Mouse (Mus musculus): Measurements from ENCODE around the gene Cpsf7. TPM values are rescaled to one million over a fixed set of nuclear protein-coding genes. Genes with fewer than 3 reads are reported as not detected.
A peak's percentile ranks its signal among the peaks of the same experiment; 100 is the strongest.

Gene Cpsf7
- polyA plus RNA-seq, 1 experiment from 2014 or later: 51.6 TPM

DNA sequence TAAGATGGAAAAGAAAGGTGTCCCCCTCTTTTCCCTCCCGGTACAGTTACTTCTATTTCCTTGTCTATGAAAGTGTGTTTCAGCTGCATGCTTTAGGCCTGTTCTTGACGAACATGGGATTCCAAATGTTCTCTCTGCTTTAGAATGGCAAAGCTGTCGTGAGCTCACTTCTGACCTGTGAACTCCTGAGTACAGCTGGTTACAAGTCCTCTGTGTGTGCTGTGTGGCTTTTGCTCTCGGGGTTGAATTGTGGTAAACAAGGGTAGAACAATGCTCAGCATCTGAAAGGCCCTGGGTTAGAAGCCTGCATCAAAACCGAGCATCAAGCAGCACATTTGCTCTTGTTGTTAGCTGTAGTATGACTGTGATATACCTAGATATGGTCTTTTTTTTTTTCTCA lies 37.3 kb downstream of the Cpsf7 start:
- WGBS: 58% methylated on average over 5 of the region's 5 CpGs
- ATAC-seq (replicated peaks): no peak
- Histone ChIP-seq H3K9ac (replicated peaks) (no peak overlapping the region), H3K4me3 (no peak overlapping the region), H3K9me3 (no peaks in the 10 kb centered on the region), H3K27ac (replicated peaks) (no peak overlapping the region), H3K4me1 (no peaks in the 10 kb centered on the region), H3K27me3 (no peaks in the 10 kb centered on the region), H3K36me3 (no peaks in the 10 kb centered on the region), H3K4me2 (replicated peaks) (no peak overlapping the region)

DNA sequence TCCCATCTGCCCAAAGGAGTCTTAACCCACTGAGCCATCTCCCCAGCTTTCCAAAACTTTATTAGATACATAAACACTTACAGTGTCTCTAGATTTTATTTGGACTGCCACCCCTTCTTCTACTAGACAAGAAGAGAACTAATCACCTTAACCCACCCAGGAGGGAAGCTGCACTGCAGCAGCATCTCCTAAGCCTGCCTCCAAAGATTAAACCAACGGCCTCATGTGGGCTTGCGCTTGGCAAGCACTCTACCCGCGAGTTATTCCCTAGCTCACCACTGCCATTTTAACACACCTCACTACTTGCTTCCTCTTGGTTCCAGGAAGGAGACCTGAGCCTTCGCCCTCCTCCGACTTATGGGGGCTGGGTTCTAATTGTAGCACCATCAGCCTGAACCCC lies 39.2 kb downstream of the Cpsf7 start:
- Histone ChIP-seq H3K4me1 (no peaks in the 10 kb centered on the region), H3K9ac (replicated peaks) (no peak overlapping the region), H3K27me3 (no peaks in the 10 kb centered on the region), H3K36me3 (no peaks in the 10 kb centered on the region), H3K4me3 (no peak overlapping the region), H3K9me3 (no peaks in the 10 kb centered on the region), H3K27ac (replicated peaks) (no peak overlapping the region), H3K4me2 (replicated peaks) (no peak overlapping the region)
- no peak for ATAC-seq (replicated peaks)
- 90% methylated on average over 6 of the region's 6 CpGs for WGBS

DNA sequence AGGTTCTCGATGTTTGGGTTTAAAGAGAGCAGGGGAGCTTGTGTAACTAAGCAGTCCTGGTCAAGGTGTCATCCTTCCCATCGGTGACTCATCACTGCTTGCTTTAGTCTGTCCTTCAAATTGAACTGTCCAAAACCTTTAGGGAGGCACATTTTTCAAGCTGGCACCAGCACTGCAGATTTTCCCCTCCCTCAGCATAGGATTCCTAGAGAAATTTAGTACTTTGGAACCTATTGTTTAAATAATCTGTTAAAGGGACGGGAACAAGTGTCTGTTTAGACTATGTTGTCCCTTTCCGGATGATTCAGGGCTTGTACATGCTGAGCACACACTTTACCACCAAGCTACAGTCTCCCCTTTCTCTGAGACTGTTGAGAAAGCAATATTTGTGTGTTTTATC lies 40.2 kb downstream of the Cpsf7 start:
- Histone ChIP-seq H3K36me3 (peaks cover 7% of the 10 kb centered on the region; the same call in 1 of the 2 replicates), H3K27me3 (no peaks in the 10 kb centered on the region), H3K4me2 (replicated peaks) (no peak overlapping the region), H3K4me3 (no peak overlapping the region), H3K27ac (replicated peaks) (no peak overlapping the region), H3K9ac (replicated peaks) (no peak overlapping the region), H3K4me1 (no peaks in the 10 kb centered on the region), H3K9me3 (no peaks in the 10 kb centered on the region)
- WGBS: 85% methylated on average over 4 of the region's 4 CpGs
- no peak for ATAC-seq (replicated peaks)

DNA sequence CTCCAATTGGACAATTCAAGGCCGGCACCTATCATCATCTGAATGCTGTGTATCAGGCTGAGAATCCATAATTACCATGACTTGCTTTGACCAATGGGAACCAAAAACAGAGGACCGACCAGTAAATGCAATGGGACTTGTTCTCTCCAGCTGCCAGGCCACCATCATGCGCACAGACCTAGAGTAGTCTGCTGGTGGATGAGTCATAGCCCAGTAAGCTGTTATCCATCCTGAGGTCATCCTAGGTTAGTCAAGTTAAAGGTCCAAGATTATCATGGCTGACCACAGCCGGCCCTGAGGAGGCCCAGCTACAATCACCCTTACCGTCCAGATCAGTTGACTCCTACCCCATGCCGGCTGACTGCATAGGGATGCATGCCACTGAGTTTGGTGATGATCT lies 44.6 kb downstream of the Cpsf7 start:
- no peak overlapping the region for H3K9ac ChIP-seq (replicated peaks)
- no peaks in the 10 kb centered on the region for H3K4me1 ChIP-seq
- H3K4me2 ChIP-seq (replicated peaks): no peak overlapping the region
- no peaks in the 10 kb centered on the region for H3K27me3 ChIP-seq
- no peak overlapping the region for H3K27ac ChIP-seq (replicated peaks)
- H3K9me3 ChIP-seq: no peaks in the 10 kb centered on the region
- no peak overlapping the region for H3K4me3 ChIP-seq
- 95% methylated on average over 6 of the region's 6 CpGs for WGBS
- H3K36me3 ChIP-seq: peaks cover 47% of the 10 kb centered on the region
- ATAC-seq (replicated peaks): no peak

DNA sequence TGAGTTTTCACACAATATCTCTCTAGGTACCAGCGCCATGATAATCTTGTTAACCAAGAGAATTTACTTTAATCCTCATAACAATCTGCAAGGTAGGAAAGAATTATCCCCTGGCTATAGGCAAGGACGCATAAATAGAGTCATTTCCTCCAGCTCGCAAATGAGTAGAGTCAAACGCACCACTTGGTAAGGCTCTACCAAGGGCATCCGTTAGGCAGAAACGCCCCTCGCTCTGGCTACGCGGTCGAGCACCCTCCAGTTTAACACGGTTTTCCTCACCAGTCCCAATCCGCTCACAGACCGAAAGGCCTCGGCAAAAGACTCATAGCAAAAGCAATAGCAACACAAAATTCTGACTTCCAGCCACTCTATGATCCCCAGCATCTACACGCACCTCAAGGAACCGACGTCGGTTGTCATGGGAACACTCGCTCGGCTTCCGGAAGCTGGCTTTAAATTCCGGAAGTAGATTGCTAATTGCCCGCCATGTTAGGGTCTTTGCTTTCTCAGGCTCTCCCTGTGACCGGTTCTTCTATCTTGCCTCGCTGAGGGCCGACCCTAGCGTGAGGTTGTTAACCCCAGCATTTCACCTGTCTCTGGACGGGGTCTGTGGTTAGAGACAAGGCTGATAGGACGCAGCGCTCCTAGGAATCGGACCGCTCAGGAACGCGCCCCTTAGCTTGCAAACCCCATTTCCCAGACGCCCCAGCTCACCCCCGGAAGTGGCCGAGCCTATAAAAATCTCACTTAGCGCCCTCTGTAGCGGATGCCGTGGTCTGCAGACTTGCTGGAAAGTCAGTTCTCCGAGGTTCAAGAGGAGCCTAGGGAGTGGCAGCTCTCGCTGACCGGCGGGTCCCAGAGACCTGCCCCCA lies 51.9 kb downstream of the Cpsf7 start, which contains the start of the genes Cyb561a3 and Tmem138:
TSS of gene Cyb561a3 (plus strand) at position 483 of the 872 bp plus-strand sequence.
TSS of gene Tmem138 (minus strand) at position 673 of the 872 bp plus-strand sequence.
- WGBS: under 1% methylated on average over 44 of the region's 44 CpGs
- H3K9ac ChIP-seq (replicated peaks): peak within 1 kb of the TSS; percentile 77
- peak; percentile 97 for ATAC-seq (replicated peaks)
- H3K9me3 ChIP-seq: no peaks in the 10 kb centered on the region
- H3K4me3 ChIP-seq: peak within 1 kb of the TSS; percentile 69
- peak within 1 kb of the TSS; percentile 95 for H3K27ac ChIP-seq (replicated peaks)
- peak within 1 kb of the TSS; percentile 83 for H3K4me2 ChIP-seq (replicated peaks)
- peaks cover 24% of the 10 kb centered on the region for H3K4me1 ChIP-seq
- H3K27me3 ChIP-seq: no peaks in the 10 kb centered on the region
- peaks cover 28% of the 10 kb centered on the region for H3K36me3 ChIP-seq

DNA sequence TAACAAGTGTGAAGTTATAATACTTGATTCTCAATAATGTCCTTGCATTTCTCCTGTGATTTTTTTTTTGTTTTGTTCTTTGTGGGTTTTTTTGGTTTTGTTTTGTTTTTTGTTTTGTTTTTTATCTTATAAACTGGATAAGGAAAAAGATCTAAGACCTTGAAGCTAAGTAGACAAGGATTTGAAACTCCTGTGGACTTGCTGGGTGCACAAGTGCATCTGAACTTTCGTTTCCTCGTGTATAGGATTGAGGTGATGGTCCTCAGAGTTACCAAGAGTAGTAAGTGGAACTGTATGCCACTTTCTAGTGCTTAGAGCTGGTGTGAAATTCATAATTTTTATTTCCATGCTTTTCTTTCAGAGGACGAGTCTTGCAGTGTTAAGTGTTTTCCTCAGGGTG lies 55.0 kb downstream of the Cpsf7 start:
- Histone ChIP-seq H3K36me3 (0 out of 2 replicates have a peak, but pooled peaks cover under 1% of the 10 kb centered on the region), H3K9me3 (no peaks in the 10 kb centered on the region), H3K4me2 (replicated peaks) (no peak overlapping the region), H3K27ac (replicated peaks) (no peak overlapping the region), H3K4me1 (peaks cover 24% of the 10 kb centered on the region), H3K4me3 (no peak overlapping the region), H3K9ac (replicated peaks) (no peak overlapping the region), H3K27me3 (no peaks in the 10 kb centered on the region)
- WGBS: 78% methylated on average over 3 of the region's 3 CpGs
- no peak for ATAC-seq (replicated peaks)

DNA sequence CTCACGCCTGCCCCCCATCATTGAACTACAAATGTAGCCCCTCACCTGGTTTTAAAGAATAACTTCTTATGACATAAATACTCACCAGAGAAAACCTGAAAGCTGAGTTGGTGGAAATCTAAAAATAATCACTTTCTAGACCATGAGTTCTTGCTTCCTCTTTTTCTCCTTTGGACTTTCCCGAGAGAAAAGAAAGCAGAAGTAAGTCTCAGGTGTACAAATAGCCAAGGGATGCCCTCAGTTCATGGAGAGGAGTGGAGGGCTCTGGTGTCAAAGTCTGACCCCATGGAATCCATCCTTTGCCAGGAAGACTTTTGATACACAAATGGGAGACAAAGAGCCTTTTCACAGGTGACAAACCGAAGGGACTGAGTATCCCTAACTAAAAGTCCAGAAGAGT lies 55.7 kb downstream of the Cpsf7 start:
- H3K27ac ChIP-seq (replicated peaks): no peak overlapping the region
- peaks cover 21% of the 10 kb centered on the region for H3K4me1 ChIP-seq
- H3K4me3 ChIP-seq: no peak overlapping the region
- no peak overlapping the region for H3K4me2 ChIP-seq (replicated peaks)
- WGBS: 90% methylated on average over 3 of the region's 3 CpGs
- H3K9me3 ChIP-seq: no peaks in the 10 kb centered on the region
- no peaks in the 10 kb centered on the region for H3K36me3 ChIP-seq
- no peaks in the 10 kb centered on the region for H3K27me3 ChIP-seq
- ATAC-seq (replicated peaks): no peak
- H3K9ac ChIP-seq (replicated peaks): no peak overlapping the region

DNA sequence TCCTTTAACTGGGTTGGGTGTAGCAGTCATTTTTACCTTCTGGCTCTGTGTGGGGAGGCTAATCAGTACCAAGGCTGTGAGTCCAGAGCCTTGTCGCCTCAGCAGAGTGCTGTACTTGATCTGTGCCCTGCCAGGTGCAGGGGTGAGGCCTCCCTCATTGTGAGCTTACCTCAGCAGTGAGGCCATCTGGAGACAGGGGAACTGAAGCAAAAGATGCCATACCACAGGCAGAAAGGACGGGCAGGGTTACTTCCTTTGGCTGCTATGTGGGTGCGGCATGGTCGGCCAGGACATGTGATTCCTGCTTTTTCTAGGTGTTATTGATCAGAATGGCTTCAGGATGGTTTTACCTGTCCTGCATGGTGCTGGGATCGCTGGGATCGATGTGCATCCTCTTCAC lies 56.9 kb downstream of the Cpsf7 start:
- H3K4me1 ChIP-seq: peaks cover 14% of the 10 kb centered on the region
- no peak overlapping the region for H3K4me3 ChIP-seq
- ATAC-seq (replicated peaks): no peak
- H3K36me3 ChIP-seq: no peaks in the 10 kb centered on the region
- H3K9me3 ChIP-seq: no peaks in the 10 kb centered on the region
- WGBS: 84% methylated on average over 6 of the region's 6 CpGs
- H3K27me3 ChIP-seq: no peaks in the 10 kb centered on the region
- no peak overlapping the region for H3K9ac ChIP-seq (replicated peaks)
- no peak overlapping the region for H3K27ac ChIP-seq (replicated peaks)
- no peak overlapping the region for H3K4me2 ChIP-seq (replicated peaks)

DNA sequence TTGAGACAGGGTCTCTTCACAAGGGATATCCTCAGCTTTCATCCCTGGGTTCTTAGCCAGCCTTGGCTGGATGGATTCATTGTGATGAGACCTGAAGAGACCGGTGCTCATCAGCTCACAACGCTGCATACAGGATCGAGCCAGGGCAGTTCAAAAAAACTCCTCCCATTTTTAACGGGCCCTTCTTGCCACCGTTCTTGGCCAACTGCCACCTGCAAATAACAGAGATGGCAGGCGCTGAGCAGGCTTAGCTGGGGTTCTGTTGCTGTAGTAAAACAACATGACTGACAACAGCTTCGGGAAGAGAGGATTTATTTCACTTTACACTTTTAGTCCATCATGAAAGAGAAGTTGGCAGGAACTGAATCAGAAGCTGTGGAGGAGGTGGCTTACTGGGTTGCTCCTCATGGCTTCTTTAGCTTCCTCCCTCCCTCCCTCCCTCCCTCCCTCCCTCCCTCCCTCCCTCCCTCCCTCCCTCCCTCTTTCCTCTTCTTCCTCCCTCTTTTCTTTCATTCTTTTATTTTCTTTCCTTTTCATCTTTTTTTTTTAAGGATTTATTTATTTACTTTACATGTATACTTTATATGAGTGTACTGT lies 58.6 kb downstream of the Cpsf7 start:
- Histone ChIP-seq H3K9ac (replicated peaks) (no peak overlapping the region), H3K9me3 (no peaks in the 10 kb centered on the region), H3K27me3 (no peaks in the 10 kb centered on the region), H3K4me2 (replicated peaks) (no peak overlapping the region), H3K4me3 (no peak overlapping the region), H3K36me3 (no peaks in the 10 kb centered on the region), H3K4me1 (peaks cover 4% of the 10 kb centered on the region; the same call in 1 of the 2 replicates), H3K27ac (replicated peaks) (no peak overlapping the region)
- WGBS: 32% methylated on average over 7 of the region's 7 CpGs
- no peak for ATAC-seq (replicated peaks)

DNA sequence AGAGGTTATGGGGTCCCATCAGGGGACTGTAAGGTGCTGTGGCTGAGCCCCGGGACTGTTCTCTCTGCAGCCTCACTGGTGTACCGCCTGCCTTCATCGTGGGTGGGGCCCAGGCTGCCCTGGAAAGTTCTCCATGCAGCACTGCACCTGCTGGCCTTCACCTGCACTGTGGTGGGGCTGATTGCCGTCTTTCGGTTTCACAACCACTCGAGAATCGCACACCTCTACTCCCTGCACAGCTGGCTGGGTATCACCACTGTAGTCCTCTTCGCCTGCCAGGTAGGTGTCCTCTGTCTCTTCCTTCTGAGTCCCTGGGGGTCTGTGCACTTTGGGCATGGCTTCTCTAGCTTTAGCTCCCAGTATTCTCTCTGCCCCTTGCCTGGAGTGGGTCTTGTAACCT lies 60.0 kb downstream of the Cpsf7 start:
- Histone ChIP-seq H3K9me3 (no peaks in the 10 kb centered on the region), H3K4me1 (no peaks in the 10 kb centered on the region), H3K27me3 (no peaks in the 10 kb centered on the region), H3K9ac (replicated peaks) (no peak overlapping the region), H3K27ac (replicated peaks) (no peak overlapping the region), H3K36me3 (no peaks in the 10 kb centered on the region), H3K4me3 (no peak overlapping the region), H3K4me2 (replicated peaks) (no peak overlapping the region)
- WGBS: 88% methylated on average over 8 of the region's 8 CpGs
- no peak for ATAC-seq (replicated peaks)

DNA sequence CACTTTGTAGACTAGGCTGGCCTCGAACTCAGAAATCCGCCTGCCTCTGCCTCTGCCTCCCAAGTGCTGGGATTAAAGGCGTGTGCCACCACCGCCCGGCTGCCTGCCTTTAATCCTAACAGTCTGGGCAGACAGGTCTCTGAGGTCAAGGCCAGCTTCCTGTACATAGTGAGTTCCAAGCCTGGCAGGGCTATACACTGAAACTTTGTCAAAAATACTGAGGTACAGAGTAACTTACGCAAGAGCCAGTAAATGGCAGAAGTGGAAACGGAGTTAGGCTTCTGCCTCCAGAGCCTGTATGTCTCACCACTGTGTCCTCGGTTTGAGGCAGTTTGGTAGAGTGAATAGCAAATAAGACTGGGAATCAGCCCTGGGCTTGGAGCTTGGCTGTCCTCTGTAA lies 62.2 kb downstream of the Cpsf7 start:
- no peaks in the 10 kb centered on the region for H3K9me3 ChIP-seq
- H3K4me1 ChIP-seq: no peaks in the 10 kb centered on the region
- no peak overlapping the region for H3K9ac ChIP-seq (replicated peaks)
- H3K27me3 ChIP-seq: no peaks in the 10 kb centered on the region
- no peak overlapping the region for H3K27ac ChIP-seq (replicated peaks)
- no peak overlapping the region for H3K4me3 ChIP-seq
- H3K4me2 ChIP-seq (replicated peaks): no peak overlapping the region
- no peak for ATAC-seq (replicated peaks)
- WGBS: 89% methylated on average over 8 of the region's 8 CpGs
- H3K36me3 ChIP-seq: peaks cover 4% of the 10 kb centered on the region; the same call in 1 of the 2 replicates

DNA sequence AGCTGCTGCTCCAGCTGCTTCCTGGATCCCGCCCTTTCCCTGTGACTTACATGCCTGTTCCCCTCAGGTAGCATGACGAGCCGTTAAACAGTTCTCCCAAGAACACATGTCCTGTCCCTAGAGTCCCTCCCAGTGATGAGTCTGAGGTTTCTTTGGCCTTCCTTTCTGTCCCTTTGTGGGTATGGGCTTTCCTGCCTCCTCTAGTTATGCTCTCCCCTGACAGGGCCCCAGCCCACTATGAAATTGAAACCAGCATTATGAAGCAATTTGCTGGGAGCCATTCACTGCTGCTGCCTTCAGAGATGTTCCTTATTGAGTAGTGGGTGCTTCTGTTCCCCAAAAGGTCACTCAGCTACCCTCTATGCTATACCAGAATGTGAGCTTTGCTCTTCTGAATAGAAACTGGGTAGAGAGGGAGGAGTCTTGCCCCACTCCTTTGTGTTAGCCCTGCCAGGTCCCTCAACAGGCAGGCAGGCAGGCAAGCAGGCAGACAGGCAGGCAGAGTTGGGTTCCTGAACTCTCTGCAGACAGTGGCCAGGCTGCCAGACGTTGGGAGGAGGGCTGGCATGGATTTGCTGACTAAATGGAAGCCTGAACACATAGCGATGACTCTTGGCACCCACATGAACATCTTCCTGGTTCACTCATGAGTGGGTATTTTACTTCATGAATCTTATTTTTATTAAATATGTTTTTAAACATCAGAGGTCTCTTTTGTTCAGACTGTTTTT lies 64.2 kb downstream of the Cpsf7 start:
- H3K27me3 ChIP-seq: no peaks in the 10 kb centered on the region
- H3K4me2 ChIP-seq (replicated peaks): no peak overlapping the region
- 72% methylated on average over 5 of the region's 5 CpGs for WGBS
- H3K9ac ChIP-seq (replicated peaks): no peak overlapping the region
- peaks cover 17% of the 10 kb centered on the region for H3K36me3 ChIP-seq
- H3K9me3 ChIP-seq: no peaks in the 10 kb centered on the region
- H3K27ac ChIP-seq (replicated peaks): no peak overlapping the region
- no peak for ATAC-seq (replicated peaks)
- no peak overlapping the region for H3K4me3 ChIP-seq
- no peaks in the 10 kb centered on the region for H3K4me1 ChIP-seq

Data from forebrain, embryonic 15.5 days (tissue).